Mouse (Mus musculus) megakaryocyte, adult 5-6 weeks (primary cell): ENCODE data around the gene L3mbtl3. TPM values are rescaled to one million over a fixed set of nuclear protein-coding genes. Genes with fewer than 3 reads are reported as not detected.

Source experiments
- ATAC-seq: 2 replicates; pipeline ENCODE4 v1.8.0; 2016; ENCODE audit warnings: mild to moderate bottlenecking, inconsistent platforms; ENCODE audit not compliant: poor library complexity, severe bottlenecking
- total RNA-seq, 2 experiments: library from RNA; stranded (forward) in 1 of 2; stranded (reverse) in 1 of 2; fragments of 153-499, 151-499 nt in 1 of 2; fragments of 221-1000, 200-1000 nt in 1 of 2; gene quantifications; 2 replicates each; pipeline versions ENCODE4 v1.2.3 to v1.2.4; 2015 to 2017

The L3mbtl3 gene
- total RNA-seq (2015) (10.6 and 15.7 TPM in 2 replicates), total RNA-seq (2017) (17.2 and 17.3 TPM in 2 replicates)

GRCm38 (mm10) chr10:26375790-26376545, at the start of gene L3mbtl3:
L3mbtl3 (minus strand) TSS chr10:26375971.
- peak; percentile 73 for ATAC-seq

- no peak for ATAC-seq
Observed at GRCm38 (mm10) chr10:26421168-26421567, 45.4 kb upstream of the L3mbtl3 start.

- ATAC-seq = no peak
Observed at GRCm38 (mm10) chr10:26388656-26389055, 12.9 kb upstream of the L3mbtl3 start.

GRCm38 (mm10) chr10:26377332-26377602, 1.5 kb upstream of the L3mbtl3 start:
- ATAC-seq = no peak

- ATAC-seq = 0 out of 2 replicates have a peak, but pooled peaks have one; percentile 6
Observed at GRCm38 (mm10) chr10:26376546-26377331, 968 bp upstream of the L3mbtl3 start.

GRCm38 (mm10) chr10:26375351-26375751, 420 bp downstream of the L3mbtl3 start:
- ATAC-seq = peak; percentile 13

GRCm38 (mm10) chr10:26374436-26375311, 1.1 kb downstream of the L3mbtl3 start:
- peak; percentile 14; the same call in 1 of the 2 replicates for ATAC-seq

- peak; percentile 39 for ATAC-seq
Observed at GRCm38 (mm10) chr10:26373951-26374435, 1.8 kb downstream of the L3mbtl3 start.

GRCm38 (mm10) chr10:26372940-26373931, 2.5 kb downstream of the L3mbtl3 start:
- peak; percentile 68 for ATAC-seq

- no peak for ATAC-seq
Observed at GRCm38 (mm10) chr10:26371416-26371815, 4.4 kb downstream of the L3mbtl3 start.

GRCm38 (mm10) chr10:26364942-26365341, 10.8 kb downstream of the L3mbtl3 start:
- no peak for ATAC-seq

GRCm38 (mm10) chr10:26364326-26364856, 11.4 kb downstream of the L3mbtl3 start:
- ATAC-seq = peak; percentile 90

GRCm38 (mm10) chr10:26363605-26364004, 12.2 kb downstream of the L3mbtl3 start:
- no peak for ATAC-seq

- no peak for ATAC-seq
Observed at GRCm38 (mm10) chr10:26358798-26359197, 17.0 kb downstream of the L3mbtl3 start.

- no peak for ATAC-seq
Observed at GRCm38 (mm10) chr10:26358231-26358630, 17.5 kb downstream of the L3mbtl3 start.

- ATAC-seq = no peak
Observed at GRCm38 (mm10) chr10:26353781-26354180, 22.0 kb downstream of the L3mbtl3 start.

GRCm38 (mm10) chr10:26351129-26351738, 24.5 kb downstream of the L3mbtl3 start:
- ATAC-seq = no peak

GRCm38 (mm10) chr10:26350153-26350552, 25.6 kb downstream of the L3mbtl3 start:
- ATAC-seq = no peak

GRCm38 (mm10) chr10:26347614-26348013, 28.2 kb downstream of the L3mbtl3 start:
- no peak for ATAC-seq
